Mouse (Mus musculus): ENCODE data around the gene Lgalsl. TPM values are rescaled to one million over a fixed set of nuclear protein-coding genes. Genes with fewer than 3 reads are reported as not detected.

Gene Lgalsl
- total and polyA plus RNA-seq, 3 experiments: 8.1 to 22.7 (median 16.4) TPM

DNA sequence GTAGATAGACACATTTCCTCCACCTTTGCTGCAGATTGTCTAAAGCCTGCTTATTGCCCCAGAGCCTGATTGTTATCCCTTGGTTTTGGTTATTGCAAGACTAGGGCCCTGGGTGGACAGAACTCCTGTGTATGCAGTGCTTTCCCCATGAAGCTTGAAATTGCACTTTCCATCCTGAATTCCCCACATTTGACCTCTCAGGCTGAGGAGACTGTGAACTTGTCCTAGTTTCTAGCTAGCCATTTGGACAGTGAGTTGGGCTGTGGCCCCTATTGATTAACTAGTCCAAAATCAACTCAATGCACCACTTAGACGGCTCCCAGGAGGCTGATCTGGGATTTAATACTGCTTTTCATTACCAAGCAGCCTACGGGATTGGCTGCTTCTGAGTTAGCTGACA, 6.9 kb downstream of the Lgalsl start:
- Histone ChIP-seq H3K9ac (ENCODE audit: insufficient read depth, low read depth) (no peak overlapping the region), H3K4me2 (ENCODE audit: insufficient read depth, low read depth, poor library complexity, severe bottlenecking) (no peak overlapping the region), H3K4me1 (ENCODE audit: control insufficient read depth in 1 of 2, insufficient read depth in 2 of 2) (no peaks in the 10 kb centered on the region), H3K36me3 (replicated peaks in 1 of 2; ENCODE audit: control insufficient read depth in 1 of 2, insufficient read depth in 1 of 2, low read length in 1 of 2) (peaks cover 16 to 44% of the 10 kb centered on the region in 2 experiments), H3K27ac (ENCODE audit: insufficient read depth, low read depth) (no peak overlapping the region), H3K9me3 (replicated peaks; ENCODE audit: low read length) (no peaks in the 10 kb centered on the region), H3K4me3 (replicated peaks in 1 of 3; ENCODE audit: low read depth in 2 of 3, low read length in 2 of 3, poor library complexity in 1 of 3) (no peak overlapping the region), H3K79me2 (replicated peaks; ENCODE audit: control insufficient read depth, extremely low read depth, insufficient read depth, poor library complexity, severe bottlenecking) (no peaks in the 10 kb centered on the region), H3K27me3 (replicated peaks) (no peaks in the 10 kb centered on the region)
- in situ Hi-C loops (cut with MboI; ENCODE audit: low pct_ligation_motif_present, low pct_unique_long_range_greater_than_20kb, low sequenced_read_pairs): no loop called here
- no peak for DNase-seq (ENCODE audit: extremely low read depth)
- TF ChIP-seq CTCF (conservative IDR thresholded peaks at IDR 0.05 in 1 of 2, IDR thresholded peaks at IDR 0.05 in 1 of 2; ENCODE audit: low read depth in 2 of 2, low read length in 2 of 2): no peak
- no peak for TF ChIP-seq SIN3A (IDR thresholded peaks at IDR 0.05; ENCODE audit: low read length)
- no peak for TF ChIP-seq EP300 (IDR thresholded peaks at IDR 0.05; ENCODE audit: low read length)
- no peak for TF ChIP-seq ZC3H11A (IDR thresholded peaks at IDR 0.05; ENCODE audit: low read depth, low read length)
- dilution Hi-C loops (cut with MboI; ENCODE audit: extremely low pct_ligation_motif_present, extremely low pct_unique_long_range_greater_than_20kb, low sequenced_read_pairs): no loop called here

DNA sequence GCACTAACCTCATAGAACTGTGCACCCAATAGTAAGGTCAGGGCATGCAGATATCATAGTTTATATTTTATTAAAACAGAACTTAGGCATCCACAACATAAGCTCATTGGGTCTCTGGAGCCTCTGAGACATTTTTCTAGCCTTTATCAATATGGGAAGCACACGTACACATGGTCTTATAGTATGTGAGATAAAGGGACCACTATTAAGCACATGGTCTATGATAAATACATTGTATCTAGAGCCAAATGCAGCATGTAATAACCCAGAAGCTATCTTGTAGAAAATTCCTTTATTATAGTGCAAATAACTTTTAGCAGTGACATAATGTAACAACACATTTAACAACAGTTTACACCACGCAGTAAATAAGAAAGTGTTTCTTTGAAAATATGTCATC, 7.6 kb downstream of the Lgalsl start:
- no peak overlapping the region for H3K27ac ChIP-seq (ENCODE audit: insufficient read depth, low read depth)
- in situ Hi-C loops (cut with MboI; ENCODE audit: low pct_ligation_motif_present, low pct_unique_long_range_greater_than_20kb, low sequenced_read_pairs): no loop called here
- H3K79me2 ChIP-seq (replicated peaks; ENCODE audit: control insufficient read depth, extremely low read depth, insufficient read depth, poor library complexity, severe bottlenecking): no peaks in the 10 kb centered on the region
- no peak overlapping the region for H3K4me3 ChIP-seq (replicated peaks in 1 of 3; ENCODE audit: low read depth in 2 of 3, low read length in 2 of 3, poor library complexity in 1 of 3)
- no peak overlapping the region for H3K4me2 ChIP-seq (ENCODE audit: insufficient read depth, low read depth, poor library complexity, severe bottlenecking)
- dilution Hi-C loops (cut with MboI; ENCODE audit: extremely low pct_ligation_motif_present, extremely low pct_unique_long_range_greater_than_20kb, low sequenced_read_pairs): no loop called here
- H3K9ac ChIP-seq (ENCODE audit: insufficient read depth, low read depth): no peak overlapping the region
- H3K9me3 ChIP-seq (replicated peaks; ENCODE audit: low read length): no peaks in the 10 kb centered on the region
- TF ChIP-seq JUN (IDR thresholded peaks at IDR 0.05; ENCODE audit: insufficient read depth, low read depth, low read length) (no peak), E2F4 (IDR thresholded peaks at IDR 0.05; ENCODE audit: insufficient replicate concordance, low read depth, low read length) (no peak), USF1 (IDR thresholded peaks at IDR 0.05; ENCODE audit: low read depth, low read length) (no peak), ZC3H11A (IDR thresholded peaks at IDR 0.05; ENCODE audit: low read depth, low read length) (no peak), MXI1 (IDR thresholded peaks at IDR 0.05; ENCODE audit: low read depth, low read length) (no peak), ETS1 (conservative IDR thresholded peaks at IDR 0.05; ENCODE audit: low read depth, low read length) (no peak), ZNF384 (IDR thresholded peaks at IDR 0.05; ENCODE audit: low read depth, low read length) (no peak), NELFE (IDR thresholded peaks at IDR 0.05; ENCODE audit: low read depth, low read length) (no peak), ELF1 (IDR thresholded peaks at IDR 0.05; ENCODE audit: low read depth, low read length) (no peak), KAT2A (IDR thresholded peaks at IDR 0.05; ENCODE audit: insufficient replicate concordance, low read length) (no peak)
- DNase-seq (ENCODE audit: extremely low read depth): no peak
- H3K36me3 ChIP-seq (replicated peaks in 1 of 2; ENCODE audit: control insufficient read depth in 1 of 2, insufficient read depth in 1 of 2, low read length in 1 of 2): peaks cover 16 to 38% of the 10 kb centered on the region in 2 experiments
- H3K4me1 ChIP-seq (ENCODE audit: control insufficient read depth in 1 of 2, insufficient read depth in 2 of 2): no peaks in the 10 kb centered on the region
- H3K27me3 ChIP-seq (replicated peaks): no peaks in the 10 kb centered on the region

DNA sequence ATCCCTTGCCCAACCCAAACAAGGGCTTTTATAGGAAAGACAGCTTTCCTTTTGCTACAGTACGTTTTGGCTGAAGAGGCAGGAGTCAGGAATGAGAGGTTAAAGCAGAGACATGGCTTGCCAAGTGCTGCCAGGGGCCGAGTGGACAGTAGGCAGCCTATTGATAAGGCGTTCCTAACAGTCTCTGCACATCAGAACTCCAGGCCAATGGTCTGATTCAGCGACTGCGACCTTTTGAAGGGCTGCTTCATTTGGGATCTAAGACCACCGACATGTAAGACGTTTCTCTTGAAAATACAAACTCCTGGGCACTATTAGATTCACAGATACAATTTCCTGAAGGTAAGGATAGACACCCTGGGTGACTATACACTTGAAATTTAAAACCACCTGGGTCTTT, 9.5 kb downstream of the Lgalsl start:
- Histone ChIP-seq H3K4me3 (replicated peaks in 1 of 3; ENCODE audit: low read depth in 2 of 3, low read length in 2 of 3, poor library complexity in 1 of 3) (no peak overlapping the region), H3K4me2 (ENCODE audit: insufficient read depth, low read depth, poor library complexity, severe bottlenecking) (no peak overlapping the region), H3K9me3 (replicated peaks; ENCODE audit: low read length) (no peaks in the 10 kb centered on the region), H3K36me3 (replicated peaks in 1 of 2; ENCODE audit: control insufficient read depth in 1 of 2, insufficient read depth in 1 of 2, low read length in 1 of 2) (peaks cover 4 to 18% of the 10 kb centered on the region in 2 experiments), H3K27me3 (replicated peaks) (no peaks in the 10 kb centered on the region), H3K9ac (ENCODE audit: insufficient read depth, low read depth) (no peak overlapping the region), H3K79me2 (replicated peaks; ENCODE audit: control insufficient read depth, extremely low read depth, insufficient read depth, poor library complexity, severe bottlenecking) (no peaks in the 10 kb centered on the region), H3K27ac (ENCODE audit: insufficient read depth, low read depth) (no peak overlapping the region), H3K4me1 (ENCODE audit: control insufficient read depth in 1 of 2, insufficient read depth in 2 of 2) (no peaks in the 10 kb centered on the region)
- dilution Hi-C loops (cut with MboI; ENCODE audit: extremely low pct_ligation_motif_present, extremely low pct_unique_long_range_greater_than_20kb, low sequenced_read_pairs) (no loop called here), in situ Hi-C loops (cut with MboI; ENCODE audit: low pct_ligation_motif_present, low pct_unique_long_range_greater_than_20kb, low sequenced_read_pairs) (no loop called here)
- DNase-seq (ENCODE audit: extremely low read depth): no peak
- TF ChIP-seq RCOR1 (conservative IDR thresholded peaks at IDR 0.05; ENCODE audit: low read depth, low read length) (no peak), MAZ (IDR thresholded peaks at IDR 0.05; ENCODE audit: low read depth, low read length) (no peak), E2F4 (IDR thresholded peaks at IDR 0.05; ENCODE audit: insufficient replicate concordance, low read depth, low read length) (no peak), CHD1 (IDR thresholded peaks at IDR 0.05; ENCODE audit: low read depth, low read length) (no peak), USF1 (IDR thresholded peaks at IDR 0.05; ENCODE audit: low read depth, low read length) (no peak), NELFE (IDR thresholded peaks at IDR 0.05; ENCODE audit: low read depth, low read length) (no peak), MAFK (IDR thresholded peaks at IDR 0.05; ENCODE audit: insufficient replicate concordance, low read length) (no peak), JUND (conservative IDR thresholded peaks at IDR 0.05; ENCODE audit: low read depth, low read length) (no peak), EP300 (IDR thresholded peaks at IDR 0.05; ENCODE audit: low read length) (no peak)

Data from CH12.LX (cell line).